Mouse (Mus musculus) heart, postnatal 0 days (tissue): Measurements from ENCODE around the gene 1700003E16Rik.

Experiments
- CTCF ChIP-seq: IDR thresholded peaks from 2 replicates; pipeline ENCODE4 v1.5.1; 2016; ENCODE audit warnings: antibody characterized with exemption, control low read depth, low read depth
- EP300 ChIP-seq: IDR thresholded peaks from 2 replicates; pipeline ENCODE4 v1.6.1; 2016; ENCODE audit warnings: antibody characterized with exemption, low read depth

DNA sequence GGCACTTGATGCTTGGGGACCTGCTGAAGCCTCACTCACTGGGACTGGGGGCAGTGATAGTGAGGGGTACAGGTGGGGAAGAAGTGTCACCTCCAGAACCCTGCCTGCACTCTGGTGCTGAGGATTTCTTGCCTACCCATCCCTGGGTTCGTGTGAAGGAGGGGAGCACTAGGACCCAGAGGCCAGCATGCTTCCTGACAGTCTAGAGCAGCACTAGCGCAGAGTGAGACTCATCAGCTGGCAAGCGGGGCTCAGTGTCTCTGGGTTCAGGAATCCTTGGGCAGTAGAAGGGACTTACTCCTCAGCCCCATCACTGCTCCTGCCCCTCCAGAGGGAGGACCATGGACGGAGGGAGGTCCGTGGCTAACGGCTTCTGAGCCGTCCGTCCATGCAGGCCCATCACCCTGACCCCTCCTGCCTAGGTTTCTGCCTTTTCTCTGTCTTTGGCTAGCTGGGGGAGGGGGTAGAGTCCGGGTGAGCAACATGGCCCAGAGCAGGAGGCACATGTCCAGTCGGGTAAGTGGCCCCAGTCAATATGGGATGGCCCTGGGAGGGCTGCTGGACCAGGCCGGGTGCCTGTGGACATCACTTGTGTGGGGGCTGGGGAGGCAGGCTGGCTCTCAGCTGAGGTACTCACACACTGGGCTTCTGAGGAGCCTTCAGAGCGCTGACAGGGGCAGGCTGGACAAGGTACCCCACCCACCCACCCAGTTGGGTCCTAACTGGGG is 23.4 kb downstream of the 1700003E16Rik start:
- TF ChIP-seq CTCF (no peak), EP300 (no peak)
